Mouse (Mus musculus) brain, adult 2 months (tissue): ENCODE results near the gene Usp51.
"Not testable (repeated sequence)": the region's sequence is repeated elsewhere in the genome, so short reads cannot be mapped to it uniquely, and the experiment has no call there.

Experiments used
- DNase-seq: peaks from one replicate; pipeline ENCODE4 v3.0.0; 2011; ENCODE audit warnings: low read depth, low spot score

Usp51 gene

GRCm38 (mm10) chrX:153006387-153006841, at the start of gene Usp51:
Gene Usp51 (plus strand): TSS chrX:153006469.
- DNase-seq: peak; percentile 84

GRCm38 (mm10) chrX:152969606-152970005, 36.7 kb upstream of the Usp51 start:
- peak; percentile 2 for DNase-seq

- DNase-seq: not testable (repeated sequence)
These were observed 32.6 kb upstream of the Usp51 start for GRCm38 (mm10) chrX:152973476-152974203.

- peak; percentile 91 for DNase-seq
These were observed 32.0 kb upstream of the Usp51 start for GRCm38 (mm10) chrX:152974204-152974661.

- DNase-seq: no peak
These were observed 29.7 kb upstream of the Usp51 start for GRCm38 (mm10) chrX:152976538-152976937.

GRCm38 (mm10) chrX:152985009-152985408, 21.3 kb upstream of the Usp51 start:
- peak; percentile 1 for DNase-seq

- not testable (repeated sequence) for DNase-seq
These were observed 16.4 kb upstream of the Usp51 start for GRCm38 (mm10) chrX:152989852-152990251.

GRCm38 (mm10) chrX:152996105-152996504, 10.2 kb upstream of the Usp51 start:
- not testable (repeated sequence) for DNase-seq

GRCm38 (mm10) chrX:153007021-153007684, 884 bp downstream of the Usp51 start:
- peak; percentile 73 for DNase-seq

GRCm38 (mm10) chrX:153007685-153008047, 1.4 kb downstream of the Usp51 start:
- no peak for DNase-seq

- not testable (repeated sequence) for DNase-seq
These were observed 19.0 kb downstream of the Usp51 start for GRCm38 (mm10) chrX:153025255-153025654.

- DNase-seq: not testable (repeated sequence)
These were observed 19.4 kb downstream of the Usp51 start for GRCm38 (mm10) chrX:153025709-153026108.

GRCm38 (mm10) chrX:153031547-153031946, 25.3 kb downstream of the Usp51 start:
- DNase-seq: not testable (repeated sequence)

- peak; percentile 96 for DNase-seq
These were observed 31.1 kb downstream of the Usp51 start, which contains the start of gene Mageh1 for GRCm38 (mm10) chrX:153037087-153037971. Gene Mageh1 (minus strand): TSS chrX:153037575.

- not testable (repeated sequence) for DNase-seq
These were observed 31.9 kb downstream of the Usp51 start for GRCm38 (mm10) chrX:153037972-153038744.
